Mouse (Mus musculus) spleen, adult 2 months (tissue): ENCODE measurements at regions not wholly inside any gene's neighbourhood (a gene's known extent, or its start where the extent isn't known, plus 50 kb on each side); places are given as distances from the start of the nearest gene placed in this dataset.

Experiments
- CTCF ChIP-seq: fragments of 200-500 bp; IDR thresholded peaks from 2 replicates; pipeline ENCODE4 v1.5.1; 2011; ENCODE audit warnings: mild to moderate bottlenecking, inconsistent platforms; ENCODE audit not compliant: insufficient read depth, insufficient read length, insufficient replicate concordance; ENCODE audit errors: extremely low read depth
- POLR2A ChIP-seq: fragments of 200-500 bp; IDR thresholded peaks from 2 replicates; pipeline ENCODE4 v1.6.1; 2011; ENCODE audit warnings: low read depth, low read length, inconsistent platforms

DNA sequence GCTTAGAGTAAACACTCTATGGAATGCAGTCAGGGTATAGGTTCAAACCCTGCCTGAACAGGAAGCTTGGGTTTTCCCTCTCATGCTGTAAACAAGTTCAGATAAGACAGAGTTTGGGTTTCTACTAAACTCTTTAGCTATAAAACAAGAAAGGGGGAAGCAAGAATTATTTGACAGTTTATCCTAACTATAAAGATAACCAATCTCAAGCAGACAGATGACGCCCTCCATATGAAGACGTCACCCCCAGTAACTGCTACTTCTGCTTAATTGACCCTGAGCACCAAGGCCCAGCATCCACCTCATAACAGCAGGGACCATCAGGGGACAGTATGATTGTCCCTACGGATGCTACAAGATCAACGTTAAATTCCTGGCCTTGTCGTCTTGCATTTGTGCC lies 588.4 kb downstream of the Efna5 start:
- TF ChIP-seq POLR2A (no peak), CTCF (no peak)
